Mouse (Mus musculus) bone marrow macrophage, adult 2 months (primary cell): ENCODE results near the gene Cd8b1.

ENCODE experiments used
- CTCF ChIP-seq: IDR thresholded peaks from 2 replicates; pipeline ENCODE4 v1.5.1; 2012; ENCODE audit warnings: low read depth, mild to moderate bottlenecking, low read length, moderate library complexity
- POLR2A ChIP-seq: IDR thresholded peaks from 2 replicates; pipeline ENCODE4 v1.6.1; 2012; ENCODE audit warnings: mild to moderate bottlenecking, low read depth, low read length, borderline replicate concordance

GRCm38 (mm10) chr6:71372041-71372720 lies 49.6 kb downstream of the Cd8b1 start:
- TF ChIP-seq CTCF: no peak
- TF ChIP-seq POLR2A: no peak
